Mouse (Mus musculus) embryo, embryonic 11.5 days (tissue): ENCODE measurements around the gene Sept12.

ENCODE experiments used
- DNase-seq: peaks from one replicate; pipeline ENCODE4 v3.0.0-alpha.2; 2012; ENCODE audit warnings: low read depth, low spot score

The Sept12 gene

DNA sequence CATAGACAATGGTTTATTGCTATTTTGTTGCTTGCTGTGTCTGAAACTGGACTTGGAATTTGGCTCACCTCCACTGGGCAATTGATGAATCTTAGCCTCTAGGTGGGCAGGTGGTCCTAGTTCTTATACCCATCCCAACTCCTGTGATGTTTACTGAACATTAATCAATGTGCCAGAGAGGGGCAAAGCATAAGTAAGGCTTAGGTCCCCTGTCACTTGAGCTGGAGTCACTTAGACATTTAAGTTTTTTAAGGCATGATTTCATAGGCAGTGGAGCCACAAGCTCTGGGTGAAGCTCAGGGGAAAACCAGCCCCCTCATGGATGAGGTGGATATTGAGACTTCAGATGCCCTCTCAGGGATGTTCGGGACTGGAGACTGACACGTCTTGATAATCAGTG, 59.2 kb downstream of the Sept12 start, which contains the start of gene Nudt16l1:
Gene Nudt16l1, plus strand, starts transcription at position 301 of the 400 bp plus-strand sequence.
- no peak for DNase-seq

DNA sequence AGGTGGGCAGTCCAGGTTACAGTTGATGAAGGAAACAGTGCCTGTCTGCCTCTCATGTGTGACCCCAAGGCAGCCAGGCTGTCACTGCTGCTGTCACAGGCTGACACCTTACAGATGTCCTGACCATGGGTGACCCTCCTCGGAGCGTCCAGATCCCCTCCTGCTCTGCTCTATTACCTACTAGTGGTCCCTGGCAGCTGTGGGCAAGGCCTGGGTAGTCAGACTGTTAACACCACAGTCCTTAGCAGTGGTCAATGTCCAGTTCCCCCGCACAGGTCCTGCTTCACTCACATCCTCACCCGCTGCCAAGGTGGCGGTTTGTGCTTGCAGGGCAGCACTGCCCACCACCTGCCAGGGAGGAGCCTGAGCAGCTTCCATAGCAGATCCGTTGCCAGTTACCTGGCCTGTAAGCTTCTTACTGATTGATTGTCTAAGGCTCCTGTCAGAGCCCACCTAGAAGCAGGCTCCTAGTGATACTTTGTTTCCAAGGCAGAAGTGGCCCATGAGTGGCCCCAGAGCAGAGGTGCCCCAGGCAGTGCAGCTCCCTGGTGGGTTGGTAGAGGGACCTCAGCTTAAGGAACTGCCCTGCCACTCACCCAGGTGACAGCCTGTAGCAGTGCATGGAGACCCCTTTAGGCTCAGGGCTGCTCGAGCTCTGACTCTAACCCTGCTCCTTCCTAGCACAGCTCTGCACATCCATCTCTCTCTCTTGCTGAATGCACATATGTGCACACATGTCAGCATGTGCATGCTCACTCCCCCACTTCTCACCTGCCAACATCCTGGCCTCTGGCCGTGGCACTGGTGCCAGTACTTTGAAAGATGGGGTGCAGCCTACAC, 60.1 kb downstream of the Sept12 start:
- DNase-seq, result no peak
